Mouse (Mus musculus) embryonic facial prominence, embryonic 14.5 days (tissue): ENCODE measurements around the gene Klhl29. TPM values are rescaled to one million over a fixed set of nuclear protein-coding genes. Genes with fewer than 3 reads are reported as not detected.
A peak's percentile ranks its signal among the peaks of the same experiment; 100 is the strongest.

ENCODE experiments used
- ATAC-seq: fragments of 200-750 bp; cut with Nextera tagmentation; 2 replicates; pipeline ENCODE4 v1.8.0; 2017; ENCODE audit warnings: low read depth, moderate number of reproducible peaks, moderate TSS enrichment
- DNase-seq: peaks from one replicate; pipeline ENCODE4 v3.0.0-alpha.2; 2015; ENCODE audit warnings: low spot score
- H3K27ac ChIP-seq: fragments of 300-500 bp; sonication (generic); replicated peaks from 2 replicates; pipeline ENCODE4 v1.5.1; 2014; ENCODE audit warnings: low read depth, mild to moderate bottlenecking, low read length, moderate library complexity
- H3K27me3 ChIP-seq: fragments of 300-500 bp; sonication (generic); replicated peaks from 2 replicates; pipeline ENCODE4 v1.6.1; 2014; ENCODE audit warnings: low read length; ENCODE audit not compliant: control insufficient read depth, insufficient read depth
- H3K36me3 ChIP-seq: fragments of 300-500 bp; sonication (generic); 2 replicates; pipeline ENCODE4 v1.6.1; 2014; ENCODE audit warnings: low read length, mixed read lengths; ENCODE audit not compliant: control insufficient read depth, insufficient read depth
- H3K4me1 ChIP-seq: fragments of 300-500 bp; sonication (generic); 2 replicates; pipeline ENCODE4 v1.6.1; 2014; ENCODE audit warnings: antibody characterized with exemption, low read length; ENCODE audit not compliant: control insufficient read depth, insufficient read depth
- H3K4me2 ChIP-seq: fragments of 300-500 bp; sonication (generic); 2 replicates; pipeline ENCODE4 v1.6.1; 2014; ENCODE audit warnings: low read depth, mild to moderate bottlenecking, low read length, moderate library complexity, mixed read lengths
- H3K4me3 ChIP-seq: fragments of 300-500 bp; sonication (generic); 2 replicates; pipeline ENCODE4 v1.5.1; 2014; ENCODE audit warnings: low read depth, mild to moderate bottlenecking, low read length
- H3K9ac ChIP-seq: fragments of 300-500 bp; sonication (generic); 2 replicates; pipeline ENCODE4 v1.6.1; 2014; ENCODE audit warnings: low read depth, mild to moderate bottlenecking, low read length, moderate library complexity, mixed read lengths
- H3K9me3 ChIP-seq: fragments of 300-500 bp; sonication (generic); 2 replicates; pipeline ENCODE4 v1.6.1; 2016; ENCODE audit warnings: low read length; ENCODE audit not compliant: control insufficient read depth
- WGBS: fragments of 180-500 bp; shearing (Covaris S2); extraction: QIAGEN DNeasy Blood & Tissue Kit; methylation state at CpG from one replicate; pipeline ENCODE4 v1.1.7; 2014; 5-methylcytosine and 5-hydroxymethylcytosine counted together
- polyA plus RNA-seq: library from polyadenylated mRNA; unstranded; fragments of >200 nt; fragmentation: Nextera tagmentation; extraction: Ambion mirVana; gene quantifications from 2 replicates; pipeline ENCODE4 v1.2.1, GENCODE M21; 2014

Gene Klhl29
- polyA plus RNA-seq, 1 experiment from 2014 or later, result 3.6 TPM

DNA sequence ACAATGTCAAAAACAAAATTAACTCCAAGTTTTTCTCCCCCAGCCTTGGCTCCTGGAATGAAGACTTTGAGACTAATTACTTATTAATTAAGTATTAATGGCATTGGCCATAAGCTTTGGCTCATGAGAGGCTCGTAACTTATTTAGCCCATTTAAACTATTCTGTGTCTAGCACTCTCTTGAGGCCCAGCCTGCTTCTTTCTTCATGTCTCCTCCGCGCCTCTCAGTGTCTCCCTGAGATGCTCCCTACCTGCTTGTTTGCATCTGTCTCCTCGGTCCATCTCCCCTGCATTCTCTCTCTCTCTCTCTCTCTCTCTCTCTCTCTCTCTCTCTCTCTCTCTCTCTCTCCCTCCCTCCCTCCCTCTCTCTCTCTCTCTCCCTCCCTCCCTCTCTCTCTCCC, 294.0 kb downstream of the Klhl29 start:
- no peak overlapping the region for H3K4me2 ChIP-seq
- ATAC-seq, result no peak
- no peak overlapping the region for H3K9ac ChIP-seq
- no peak for DNase-seq
- 88% methylated on average over 4 of the region's 4 CpGs for WGBS
- H3K4me3 ChIP-seq, result no peak overlapping the region
- no peaks in the 10 kb centered on the region for H3K9me3 ChIP-seq
- no peak overlapping the region for H3K27ac ChIP-seq
- no peaks in the 10 kb centered on the region for H3K27me3 ChIP-seq
- H3K4me1 ChIP-seq, result no peaks in the 10 kb centered on the region
- peaks cover 35% of the 10 kb centered on the region for H3K36me3 ChIP-seq

DNA sequence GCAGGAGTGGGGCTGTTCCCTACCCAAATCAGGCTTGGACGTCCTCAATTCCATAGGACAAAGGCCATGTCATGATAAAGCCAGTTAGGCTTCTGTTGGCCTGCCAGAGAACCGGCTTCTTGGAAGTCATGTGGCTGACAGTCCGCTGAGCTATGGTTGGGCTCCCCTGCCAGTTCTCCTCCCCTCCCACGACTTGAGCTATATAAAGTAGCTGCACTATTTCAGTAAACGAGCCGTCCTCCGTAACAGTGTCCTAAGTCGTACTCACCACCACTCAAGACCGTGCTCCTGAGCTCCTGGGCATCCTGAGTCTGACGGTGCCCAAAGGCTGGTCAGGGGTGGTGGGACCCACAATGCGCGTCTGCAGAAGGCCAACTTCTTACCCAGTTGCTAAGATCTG, 302.3 kb downstream of the Klhl29 start:
- no peak overlapping the region for H3K27ac ChIP-seq
- no peak overlapping the region for H3K4me2 ChIP-seq
- no peaks in the 10 kb centered on the region for H3K36me3 ChIP-seq
- DNase-seq (no peak), ATAC-seq (no peak)
- no peak overlapping the region for H3K4me3 ChIP-seq
- H3K27me3 ChIP-seq, result no peaks in the 10 kb centered on the region
- WGBS, result 86% methylated on average over 12 of the region's 12 CpGs
- no peak overlapping the region for H3K9ac ChIP-seq
- H3K9me3 ChIP-seq, result no peaks in the 10 kb centered on the region
- no peaks in the 10 kb centered on the region for H3K4me1 ChIP-seq

- Histone ChIP-seq H3K9me3 (no peaks in the 10 kb centered on the region), H3K36me3 (no peaks in the 10 kb centered on the region), H3K27me3 (no peaks in the 10 kb centered on the region), H3K9ac (no peak overlapping the region), H3K27ac (no peak overlapping the region), H3K4me3 (no peak overlapping the region), H3K4me2 (no peak overlapping the region), H3K4me1 (no peaks in the 10 kb centered on the region)
- DNase-seq, result no peak
- no peak for ATAC-seq
- WGBS, result 73% methylated on average over 3 of the region's 3 CpGs
Measured at GRCm38 (mm10) chr12:5070131-5070530, 305.4 kb downstream of the Klhl29 start.

- no peaks in the 10 kb centered on the region for H3K27me3 ChIP-seq
- H3K4me3 ChIP-seq, result no peak overlapping the region
- H3K4me2 ChIP-seq, result no peak overlapping the region
- H3K9me3 ChIP-seq, result no peaks in the 10 kb centered on the region
- ATAC-seq (no peak), DNase-seq (no peak)
- WGBS, result 55% methylated on average over 3 of the region's 3 CpGs
- no peaks in the 10 kb centered on the region for H3K36me3 ChIP-seq
- no peak overlapping the region for H3K9ac ChIP-seq
- no peak overlapping the region for H3K27ac ChIP-seq
- H3K4me1 ChIP-seq, result no peaks in the 10 kb centered on the region
Measured at GRCm38 (mm10) chr12:5067590-5067989, 307.9 kb downstream of the Klhl29 start.

DNA sequence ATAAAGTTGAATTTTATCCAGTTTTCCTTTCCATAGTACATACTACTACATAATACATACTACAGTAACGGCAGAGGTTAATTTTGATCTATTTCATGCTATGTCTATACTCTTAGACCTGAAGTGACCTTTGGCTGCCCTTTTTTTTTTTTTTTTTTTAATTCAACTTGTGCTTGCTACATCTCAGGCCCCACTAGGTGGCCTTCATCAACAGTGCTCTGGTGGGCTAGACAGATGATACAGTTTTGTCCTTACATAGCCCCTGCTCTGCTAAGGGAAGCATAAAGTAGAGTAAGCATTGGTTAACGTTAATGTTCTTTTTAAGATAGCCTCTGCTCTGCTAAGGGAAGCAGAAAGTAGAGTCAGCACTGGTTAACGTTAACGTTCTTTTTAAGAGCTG, 327.4 kb downstream of the Klhl29 start:
- no peak overlapping the region for H3K4me3 ChIP-seq
- peaks cover 28% of the 10 kb centered on the region for H3K9me3 ChIP-seq
- DNase-seq (no peak), ATAC-seq (no peak; the same call in 1 of the 2 replicates)
- H3K9ac ChIP-seq, result no peak overlapping the region
- WGBS, result 92% methylated on average over 4 of the region's 4 CpGs
- no peak overlapping the region for H3K27ac ChIP-seq
- H3K36me3 ChIP-seq, result peaks cover 19% of the 10 kb centered on the region
- no peaks in the 10 kb centered on the region for H3K27me3 ChIP-seq
- H3K4me2 ChIP-seq, result no peak overlapping the region
- H3K4me1 ChIP-seq, result no peaks in the 10 kb centered on the region

- DNase-seq (no peak), ATAC-seq (no peak)
- H3K4me1 ChIP-seq, result no peaks in the 10 kb centered on the region
- no peak overlapping the region for H3K27ac ChIP-seq
- peaks cover under 1% of the 10 kb centered on the region; the same call in 1 of the 2 replicates for H3K9me3 ChIP-seq
- no peak overlapping the region for H3K4me2 ChIP-seq
- H3K9ac ChIP-seq, result no peak overlapping the region
- H3K36me3 ChIP-seq, result peaks cover 35% of the 10 kb centered on the region
- H3K27me3 ChIP-seq, result no peaks in the 10 kb centered on the region
- no peak overlapping the region for H3K4me3 ChIP-seq
- 91% methylated on average over 15 of the region's 15 CpGs for WGBS
Measured at GRCm38 (mm10) chr12:5044141-5044540, 331.3 kb downstream of the Klhl29 start.

GRCm38 (mm10) chr12:5038008-5038407, 337.5 kb downstream of the Klhl29 start:
- H3K4me1 ChIP-seq, result no peaks in the 10 kb centered on the region
- no peaks in the 10 kb centered on the region for H3K27me3 ChIP-seq
- H3K4me3 ChIP-seq, result no peak overlapping the region
- H3K9me3 ChIP-seq, result no peaks in the 10 kb centered on the region
- DNase-seq (no peak), ATAC-seq (no peak)
- no peak overlapping the region for H3K4me2 ChIP-seq
- 98% methylated on average over 2 of the region's 2 CpGs for WGBS
- no peak overlapping the region for H3K27ac ChIP-seq
- peaks cover 59% of the 10 kb centered on the region for H3K36me3 ChIP-seq
- H3K9ac ChIP-seq, result no peak overlapping the region

- Histone ChIP-seq H3K27ac (no peak overlapping the region), H3K9me3 (no peaks in the 10 kb centered on the region), H3K9ac (no peak overlapping the region), H3K4me2 (no peak overlapping the region), H3K4me3 (no peak overlapping the region), H3K36me3 (peaks cover 41% of the 10 kb centered on the region), H3K4me1 (no peaks in the 10 kb centered on the region), H3K27me3 (no peaks in the 10 kb centered on the region)
- WGBS, result 75% methylated on average over 5 of the region's 5 CpGs
- DNase-seq (peak; percentile 47), ATAC-seq (no peak)
Measured at GRCm38 (mm10) chr12:5029035-5029434, 346.4 kb downstream of the Klhl29 start.
